Mouse (Mus musculus): ENCODE results near the gene Noxo1. TPM values are rescaled to one million over a fixed set of nuclear protein-coding genes. Genes with fewer than 3 reads are reported as not detected.

Noxo1 gene
- total RNA-seq, 2 experiments from 2014 or later = 4.8 to 5.0 TPM

GRCm38 (mm10) chr17:24738238-24738637 lies 42.2 kb downstream of the Noxo1 start:
- no peak for DNase-seq (ENCODE audit: low spot score in 2 of 2)

DNA sequence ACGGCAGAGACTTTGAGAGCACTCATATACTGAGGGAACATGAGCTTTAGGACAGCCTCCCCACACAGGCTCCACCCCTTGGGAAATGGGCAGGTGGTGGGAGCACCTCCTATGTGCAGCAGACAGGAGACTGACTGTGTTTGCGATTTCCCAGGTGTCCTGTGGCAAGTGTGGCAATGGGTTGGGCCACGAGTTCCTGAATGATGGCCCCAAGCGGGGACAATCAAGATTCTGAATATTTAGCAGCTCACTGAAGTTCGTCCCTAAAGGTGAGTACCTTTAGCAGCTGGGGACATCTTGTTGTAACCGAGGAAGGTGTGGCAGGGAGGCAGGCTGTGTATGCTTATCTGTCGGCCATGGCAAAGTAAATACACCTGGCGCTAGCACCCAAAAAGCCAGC lies 43.9 kb downstream of the Noxo1 start:
- no peak for DNase-seq (ENCODE audit: low spot score in 2 of 2)

DNA sequence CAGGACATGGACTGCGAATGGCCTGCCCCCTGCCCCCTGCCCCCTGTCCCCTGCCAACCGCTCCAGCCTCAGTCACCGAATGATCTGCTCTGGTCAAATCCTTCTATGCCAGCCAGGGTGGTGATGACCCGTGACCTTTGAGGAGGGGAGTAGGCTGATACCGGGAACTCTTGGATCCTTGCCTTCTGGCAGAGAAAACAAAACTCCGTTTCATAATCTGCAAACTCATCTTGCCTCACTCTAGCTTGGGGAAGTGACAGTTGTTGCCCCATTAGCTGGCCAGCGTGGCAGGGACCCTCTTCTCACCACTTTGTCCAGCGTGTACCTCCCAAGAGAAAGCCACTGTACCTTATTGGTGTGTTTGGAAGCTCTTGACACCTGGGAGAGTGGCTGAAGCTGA lies 46.3 kb downstream of the Noxo1 start:
- no peak for DNase-seq (ENCODE audit: low spot score in 2 of 2)

DNA sequence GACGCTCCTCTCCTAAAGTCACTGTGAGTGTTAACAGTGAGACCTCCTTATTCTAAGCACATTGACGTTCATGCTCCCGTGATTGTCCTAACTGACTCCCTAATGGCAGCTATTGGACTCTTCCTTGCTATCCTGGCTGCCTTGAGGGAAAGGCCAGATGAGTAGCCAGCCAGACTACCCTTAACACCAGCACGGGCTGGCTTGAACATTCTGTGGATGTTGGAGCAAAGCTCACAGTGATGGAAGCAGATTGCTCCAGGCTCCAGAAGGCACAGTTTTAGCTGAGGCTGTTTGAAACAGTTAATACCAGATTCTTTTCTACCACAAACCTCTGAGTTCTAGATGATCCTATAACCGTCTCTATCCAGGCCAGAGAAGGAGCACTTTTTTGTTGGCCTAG lies 47.9 kb downstream of the Noxo1 start:
- no peak for DNase-seq (ENCODE audit: low spot score in 2 of 2)

- no peak for DNase-seq (ENCODE audit: low spot score in 2 of 2)
Observed at GRCm38 (mm10) chr17:24744381-24744780, 48.3 kb downstream of the Noxo1 start.

- peak; percentile 89 to 92 for DNase-seq (ENCODE audit: low spot score in 2 of 2)
Observed at GRCm38 (mm10) chr17:24745526-24746497, 49.8 kb downstream of the Noxo1 start.

GRCm38 (mm10) chr17:24746986-24747385 lies 51.0 kb downstream of the Noxo1 start:
- no peak for DNase-seq (ENCODE audit: low spot score in 2 of 2)

Other genes with a start within 250 kb of the Noxo1 start
- 10 to 100 TPM; 30.0 to 33.3 TPM for gene E4f1, start 225.9 kb upstream of the Noxo1 start, total RNA-seq (2021)
- gene Pgp, start 225.8 kb upstream of the Noxo1 start, total RNA-seq (2021) = 10 to 100 TPM; 64.7 to 67.9 TPM
- gene Bricd5, start 222.3 kb upstream of the Noxo1 start, total RNA-seq (2021) = 1 to 10 TPM in 1 of 2 experiments, under 1 TPM in 1; 0.87 to 1.8 TPM
- gene Mlst8, start 217.2 kb upstream of the Noxo1 start, total RNA-seq (2021) = 10 to 100 TPM; 29.1 to 30.8 TPM
- gene Caskin1, start 207.6 kb upstream of the Noxo1 start, total RNA-seq (2021) = 100 to 1,000 TPM; 170 to 175 TPM
- 100 to 1,000 TPM; 110 to 112 TPM for gene Traf7, start 168.3 kb upstream of the Noxo1 start, total RNA-seq (2021)
- gene Rab26, start 162.0 kb upstream of the Noxo1 start, total RNA-seq (2021) = 10 to 100 TPM; 48.9 to 49.0 TPM
- gene Pkd1, start 146.4 kb upstream of the Noxo1 start, total RNA-seq (2021) = 10 to 100 TPM; 61.6 to 91.2 TPM
- 100 to 1,000 TPM; 171 to 176 TPM for gene Tsc2, start 63.6 kb upstream of the Noxo1 start, total RNA-seq (2021)
- gene Nthl1, start 63.6 kb upstream of the Noxo1 start, total RNA-seq (2021) = 1 to 10 TPM; 4.9 to 7.8 TPM
- 10 to 100 TPM; 48.5 to 49.4 TPM for gene Slc9a3r2, start 45.9 kb upstream of the Noxo1 start, total RNA-seq (2021)
- gene Npw, start 37.8 kb upstream of the Noxo1 start, total RNA-seq (2021) = 1 to 10 TPM; 1.3 to 1.6 TPM
- 10 to 100 TPM; 40.1 to 43.6 TPM for gene Zfp598, start 26.5 kb upstream of the Noxo1 start, total RNA-seq (2021)
- 100 to 1,000 TPM; 211 to 212 TPM for gene Syngr3, start 6.3 kb upstream of the Noxo1 start, total RNA-seq (2021)
- 10 to 100 TPM; 19.3 to 22.4 TPM for gene Gfer, start 78 bp upstream of the Noxo1 start, total RNA-seq (2021)
- gene Tbl3, start 11.4 kb downstream of the Noxo1 start, total RNA-seq (2021) = 10 to 100 TPM; 28.5 to 34.3 TPM
- not detected for gene Rnf151, start 21.8 kb downstream of the Noxo1 start, total RNA-seq (2021)
- 100 to 1,000 TPM; 563 to 651 TPM for gene Rps2, start 21.9 kb downstream of the Noxo1 start, total RNA-seq (2021)
- gene Ndufb10, start 28.2 kb downstream of the Noxo1 start, total RNA-seq (2021) = 100 to 1,000 TPM; 180 to 197 TPM
- under 1 TPM; 0.53 to 0.62 TPM for gene Rpl3l, start 31.6 kb downstream of the Noxo1 start, total RNA-seq (2021)
- 10 to 100 TPM; 46.7 to 47.5 TPM for gene Msrb1, start 40.4 kb downstream of the Noxo1 start, total RNA-seq (2021)
- gene Hs3st6, start 56.8 kb downstream of the Noxo1 start, total RNA-seq (2021) = under 1 TPM in 1 of 2 experiments, not detected in 1; 0.40 TPM
- gene Meiob, start 108.1 kb downstream of the Noxo1 start, total RNA-seq (2021) = not detected
- gene Hagh, start 143.9 kb downstream of the Noxo1 start, total RNA-seq (2021) = 10 to 100 TPM; 81.5 to 87.7 TPM
- 10 to 100 TPM; 15.6 to 16.2 TPM for gene Fahd1, start 154.1 kb downstream of the Noxo1 start, total RNA-seq (2021)
- gene Igfals, start 169.8 kb downstream of the Noxo1 start, total RNA-seq (2021) = not detected
- gene Nubp2, start 190.1 kb downstream of the Noxo1 start, total RNA-seq (2021) = 10 to 100 TPM; 40.4 to 40.5 TPM
- 10 to 100 TPM; 36.4 to 36.9 TPM for gene Spsb3, start 190.4 kb downstream of the Noxo1 start, total RNA-seq (2021)
- gene Eme2, start 198.9 kb downstream of the Noxo1 start, total RNA-seq (2021) = 10 to 100 TPM; 61.6 to 62.1 TPM
- 10 to 100 TPM; 74.1 to 77.8 TPM for gene Mrps34, start 198.9 kb downstream of the Noxo1 start, total RNA-seq (2021)
- gene Nme3, start 200.3 kb downstream of the Noxo1 start, total RNA-seq (2021) = 10 to 100 TPM; 40.8 to 44.2 TPM
- 100 to 1,000 TPM; 276 to 287 TPM for gene Mapk8ip3, start 240.7 kb downstream of the Noxo1 start, total RNA-seq (2021)

Data from layer of hippocampus, postnatal 10 days (tissue).